Mouse (Mus musculus) CH12.LX (cell line): ENCODE data around the gene Trappc10.

Experiments
- BHLHE40 ChIP-seq: IDR thresholded peaks from 2 replicates; pipeline ENCODE4 v1.6.1; 2011; ENCODE audit warnings: mild to moderate bottlenecking, low read depth, low read length, improper control_type of control experiment
- CTCF ChIP-seq, 2 experiments: IDR thresholded peaks in 1 of 2; conservative IDR thresholded peaks in 1 of 2; 2 replicates each; pipeline ENCODE4 v1.5.1; 2011 to 2012; ENCODE audit warnings: low read depth in 2 of 2, low read length in 2 of 2, improper control_type of control experiment in 1 of 2, inconsistent platforms in 1 of 2, mild to moderate bottlenecking in 1 of 2, moderate library complexity in 1 of 2
- ELF1 ChIP-seq: IDR thresholded peaks from 2 replicates; pipeline ENCODE4 v1.6.1; 2014; ENCODE audit warnings: low read depth, mild to moderate bottlenecking, inconsistent platforms, low read length, improper control_type of control experiment
- EP300 ChIP-seq: IDR thresholded peaks from 2 replicates; pipeline ENCODE4 v1.6.1; 2011; ENCODE audit warnings: low read length, improper control_type of control experiment
- MAX ChIP-seq: IDR thresholded peaks from 2 replicates; pipeline ENCODE4 v1.6.1; 2011; ENCODE audit warnings: low read length, improper control_type of control experiment
- POLR2A ChIP-seq: IDR thresholded peaks from 2 replicates; pipeline ENCODE4 v1.6.1; 2011; ENCODE audit warnings: low read depth, mild to moderate bottlenecking, improper control_type of control experiment, low read length
- SMC3 ChIP-seq: IDR thresholded peaks from 2 replicates; pipeline ENCODE4 v1.6.1; 2011; ENCODE audit warnings: low read depth, low read length, improper control_type of control experiment
- TCF12 ChIP-seq: IDR thresholded peaks from 2 replicates; pipeline ENCODE4 v1.6.1; 2014; ENCODE audit warnings: low read depth, mild to moderate bottlenecking, inconsistent platforms, low read length, improper control_type of control experiment
- ZKSCAN1 ChIP-seq: IDR thresholded peaks from 2 replicates; pipeline ENCODE4 v1.6.1; 2012; ENCODE audit warnings: low read depth, inconsistent platforms, low read length, improper control_type of control experiment, borderline replicate concordance

DNA sequence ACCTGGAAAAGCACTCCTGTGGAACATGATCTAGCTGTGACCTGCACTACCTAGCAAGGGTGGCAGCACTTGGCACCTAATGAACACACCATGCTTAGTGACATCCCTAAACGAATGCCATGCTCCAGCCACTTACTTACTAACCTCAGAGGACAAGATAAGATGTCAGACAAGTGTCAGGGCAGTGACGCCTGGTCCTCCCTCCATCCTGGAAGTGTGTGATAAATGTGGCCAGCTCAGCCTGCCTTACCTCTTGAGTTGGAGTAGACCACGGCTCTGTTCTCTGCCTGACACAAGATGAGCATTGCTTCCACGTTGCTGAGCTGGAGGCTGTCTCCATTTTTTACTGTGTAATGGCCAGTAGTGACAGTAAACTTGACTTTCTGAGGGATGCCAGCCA lies 43.3 kb downstream of the Trappc10 start:
- TF ChIP-seq BHLHE40 (no peak), EP300 (no peak), CTCF (conservative IDR thresholded peaks at IDR 0.05 in 1 of 2, IDR thresholded peaks at IDR 0.05 in 1 of 2; ENCODE audit: low read depth in 2 of 2, low read length in 2 of 2) (no peak), ELF1 (no peak), MAX (no peak), TCF12 (no peak), ZKSCAN1 (no peak), POLR2A (no peak), SMC3 (no peak)
